Mouse (Mus musculus) right cerebral cortex, postnatal 36 days (tissue): ENCODE results near the gene Mettl7b.

Source experiments
- DNase-seq, 2 experiments: peaks; one replicate each; pipeline ENCODE4 v3.0.0; 2022; ENCODE audit warnings: low spot score in 2 of 2, mixed read lengths in 1 of 2

Mettl7b gene

DNA sequence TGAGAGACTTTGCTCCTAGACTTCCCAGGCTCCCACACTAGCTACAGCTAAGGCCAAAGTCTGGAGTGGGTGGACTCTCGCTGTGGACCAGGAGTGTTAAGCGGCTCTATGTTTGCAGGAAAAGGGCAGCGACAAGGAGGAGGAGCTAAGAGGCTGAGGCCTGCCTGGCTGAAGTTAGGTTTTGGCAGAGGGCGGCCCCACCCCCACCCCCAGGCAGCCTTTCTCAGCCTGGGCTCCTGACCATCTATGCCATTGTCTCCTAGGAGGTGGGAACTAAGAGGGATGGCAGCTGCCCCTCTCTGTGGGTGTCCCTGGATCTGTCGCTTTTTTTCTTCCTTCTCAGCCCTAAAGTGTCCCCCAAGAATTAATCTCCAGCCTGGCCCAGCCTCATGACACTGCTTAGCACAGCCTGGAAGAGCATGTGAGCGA is 41.6 kb downstream of the Mettl7b start:
- DNase-seq, result no peak

DNA sequence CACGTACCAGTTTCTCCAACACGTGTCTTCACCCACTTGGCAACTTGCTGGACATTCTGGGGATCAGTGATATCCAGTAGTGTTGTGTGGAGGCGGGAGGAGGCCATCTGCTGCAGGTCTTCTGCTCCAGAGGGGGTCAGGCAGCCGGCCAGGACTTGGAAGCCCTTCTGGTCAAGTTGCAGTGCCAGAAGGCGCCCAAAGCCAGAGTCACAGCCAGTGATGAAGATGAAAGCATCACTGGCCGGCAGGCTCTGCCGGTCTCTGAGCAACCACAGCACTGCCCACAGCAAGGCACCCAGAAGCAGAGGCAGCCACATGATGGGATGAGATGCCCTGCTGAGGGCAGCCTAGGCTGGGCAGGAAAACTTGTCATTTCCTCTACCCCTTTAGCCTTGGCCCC is 42.5 kb downstream of the Mettl7b start:
- DNase-seq, result no peak

DNA sequence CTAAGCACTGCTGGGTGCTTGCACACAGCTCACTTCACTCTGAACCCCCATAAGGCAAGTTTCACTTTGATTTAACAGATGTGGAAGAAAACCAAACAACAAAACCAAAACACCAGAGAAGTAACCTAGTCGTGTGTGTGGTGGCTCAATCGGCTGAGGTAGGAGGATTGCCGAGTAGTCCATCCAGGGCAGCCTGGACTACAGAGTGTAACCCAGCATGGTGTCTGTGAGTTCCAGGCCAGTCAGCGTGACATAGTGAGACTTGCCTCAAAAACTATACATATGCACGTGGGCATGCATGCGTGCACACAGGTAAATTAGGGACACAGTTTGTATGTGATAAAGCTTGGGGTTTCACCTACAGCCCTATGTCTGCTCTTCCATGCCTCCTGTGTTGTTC is 43.4 kb downstream of the Mettl7b start:
- DNase-seq, result no peak

DNA sequence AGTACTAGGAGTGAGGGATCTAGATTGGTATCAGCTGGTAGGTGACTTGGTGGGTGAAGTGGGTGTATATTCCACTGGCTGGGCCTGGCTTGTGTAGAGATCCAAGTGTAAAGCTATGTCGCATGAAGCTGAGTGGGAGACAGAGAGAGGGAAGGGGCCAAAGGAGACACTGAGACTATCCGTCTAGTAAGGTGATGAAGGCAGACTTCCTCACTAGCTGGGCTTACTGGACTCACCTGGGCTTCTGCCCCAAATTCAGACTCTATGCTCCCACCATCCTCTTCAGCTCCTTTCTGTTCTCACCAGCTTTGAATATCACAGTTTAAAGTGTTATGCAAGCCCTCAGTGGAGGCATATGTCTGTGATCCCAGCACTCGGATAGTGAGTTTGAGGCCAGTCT is 44.1 kb downstream of the Mettl7b start:
- no peak for DNase-seq

DNA sequence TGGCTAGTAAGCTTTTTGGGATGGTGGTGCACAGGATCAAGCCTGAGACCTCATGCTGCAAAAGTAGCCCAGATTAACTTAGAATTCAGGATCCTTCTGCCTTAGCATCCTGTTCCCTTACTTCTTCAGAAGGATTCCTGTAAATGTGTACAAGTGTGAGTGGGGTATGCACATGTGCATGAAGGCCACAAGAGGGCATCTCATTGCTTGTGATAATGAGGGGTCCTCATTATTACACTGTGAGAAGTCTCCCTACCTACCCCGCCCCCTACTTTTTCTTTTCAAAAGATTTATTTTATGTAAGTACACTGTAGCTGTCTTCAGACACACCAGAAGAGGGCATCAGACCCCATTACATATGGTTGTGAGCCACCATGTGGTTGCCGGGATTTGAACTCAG is 45.2 kb downstream of the Mettl7b start:
- DNase-seq, result no peak

DNA sequence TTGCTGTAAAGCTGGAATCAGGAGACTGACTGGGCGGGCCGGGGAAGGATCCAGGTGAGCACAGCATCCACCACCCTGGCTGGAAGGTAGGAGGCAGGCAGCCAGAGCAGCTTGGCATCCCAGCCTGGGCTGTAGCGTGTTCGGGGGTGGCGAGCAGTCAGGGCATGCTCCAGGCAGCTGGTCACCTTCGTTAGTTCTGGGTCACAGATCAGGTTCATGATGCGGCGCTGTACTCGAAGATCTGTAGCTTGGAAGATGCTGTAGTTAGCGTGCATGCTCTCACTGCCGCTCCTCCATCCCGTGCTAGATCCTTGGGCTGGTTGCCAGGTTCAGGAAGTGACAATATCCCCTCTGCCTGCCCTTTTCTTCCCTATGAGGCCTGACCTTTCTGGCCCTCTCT is 47.1 kb downstream of the Mettl7b start:
- DNase-seq, result no peak

DNA sequence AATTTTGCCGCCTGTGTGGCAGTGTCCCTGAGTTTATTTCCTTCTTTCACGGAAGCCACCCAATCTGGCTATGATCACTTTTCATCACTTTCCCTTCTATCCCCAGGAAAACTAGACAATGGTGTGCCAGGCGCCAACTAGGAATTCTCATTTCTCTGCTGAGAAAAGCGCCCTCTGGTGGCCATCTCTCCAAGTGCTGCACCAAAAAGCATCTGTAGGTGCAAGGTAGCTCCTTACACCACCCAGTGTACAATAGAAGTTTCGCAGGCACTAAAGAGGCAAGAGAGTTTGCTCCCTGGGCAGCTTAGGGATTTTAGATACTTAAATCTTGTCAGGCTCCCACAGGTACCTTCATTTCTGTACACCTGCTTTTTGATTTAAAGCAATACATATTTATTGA is 47.6 kb downstream of the Mettl7b start:
- peak; percentile 79 to 82 for DNase-seq

DNA sequence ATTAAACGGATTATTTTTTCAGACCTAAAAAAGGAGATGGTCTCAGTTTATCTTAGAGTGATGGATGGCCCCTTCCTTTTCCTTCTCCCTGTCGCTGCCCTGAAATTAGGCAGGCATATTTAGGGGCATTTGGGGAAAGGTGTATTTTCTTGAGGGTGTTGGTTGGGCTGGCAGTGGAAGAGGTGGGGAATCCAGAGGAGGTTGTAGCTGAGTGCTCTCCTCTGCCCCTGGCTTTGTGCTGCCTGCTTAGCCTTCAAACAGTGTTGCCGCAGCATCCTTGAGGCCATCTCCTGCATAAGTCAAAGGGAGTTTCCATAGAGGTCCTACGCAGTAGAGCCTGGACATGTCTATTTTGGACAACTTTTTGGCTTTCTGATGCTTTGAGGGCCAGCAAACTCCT is 48.0 kb downstream of the Mettl7b start:
- no peak for DNase-seq

DNA sequence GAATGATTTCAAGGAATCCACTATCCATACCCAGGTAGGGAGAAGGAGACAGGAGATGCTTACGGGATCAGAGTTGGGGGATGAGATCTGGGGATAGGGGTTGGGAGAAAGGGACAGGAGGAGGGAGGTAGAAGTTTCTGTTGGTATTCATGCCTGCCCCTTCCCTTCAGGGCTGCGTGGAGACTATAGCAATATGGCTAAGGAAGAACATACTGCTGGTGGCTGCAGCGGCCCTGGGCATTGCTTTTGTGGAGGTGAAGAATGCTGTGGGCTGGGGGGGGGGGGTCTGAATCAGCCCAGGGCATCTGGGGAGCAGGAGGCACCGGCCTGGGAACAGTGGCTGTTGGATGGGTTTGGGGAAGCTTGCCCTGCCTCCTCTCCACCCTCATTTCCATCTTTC is 48.5 kb downstream of the Mettl7b start:
- no peak for DNase-seq

DNA sequence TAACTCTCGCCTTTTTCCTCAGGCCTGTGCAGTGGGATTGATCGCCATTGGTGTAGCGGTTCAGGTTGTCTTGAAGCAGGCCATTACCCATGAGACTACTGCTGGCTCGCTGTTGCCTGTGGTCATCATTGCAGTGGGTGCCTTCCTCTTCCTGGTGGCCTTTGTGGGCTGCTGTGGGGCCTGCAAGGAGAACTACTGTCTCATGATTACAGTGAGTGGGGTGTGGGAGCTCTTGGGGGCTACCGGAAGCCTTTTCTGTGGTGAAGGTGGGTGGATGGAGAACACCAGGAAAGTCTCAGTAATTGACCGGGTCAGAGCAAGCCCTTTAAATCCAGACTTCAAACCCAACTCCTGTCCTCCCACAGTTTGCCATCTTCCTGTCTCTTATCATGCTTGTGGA is 49.4 kb downstream of the Mettl7b start:
- DNase-seq, result no peak

DNA sequence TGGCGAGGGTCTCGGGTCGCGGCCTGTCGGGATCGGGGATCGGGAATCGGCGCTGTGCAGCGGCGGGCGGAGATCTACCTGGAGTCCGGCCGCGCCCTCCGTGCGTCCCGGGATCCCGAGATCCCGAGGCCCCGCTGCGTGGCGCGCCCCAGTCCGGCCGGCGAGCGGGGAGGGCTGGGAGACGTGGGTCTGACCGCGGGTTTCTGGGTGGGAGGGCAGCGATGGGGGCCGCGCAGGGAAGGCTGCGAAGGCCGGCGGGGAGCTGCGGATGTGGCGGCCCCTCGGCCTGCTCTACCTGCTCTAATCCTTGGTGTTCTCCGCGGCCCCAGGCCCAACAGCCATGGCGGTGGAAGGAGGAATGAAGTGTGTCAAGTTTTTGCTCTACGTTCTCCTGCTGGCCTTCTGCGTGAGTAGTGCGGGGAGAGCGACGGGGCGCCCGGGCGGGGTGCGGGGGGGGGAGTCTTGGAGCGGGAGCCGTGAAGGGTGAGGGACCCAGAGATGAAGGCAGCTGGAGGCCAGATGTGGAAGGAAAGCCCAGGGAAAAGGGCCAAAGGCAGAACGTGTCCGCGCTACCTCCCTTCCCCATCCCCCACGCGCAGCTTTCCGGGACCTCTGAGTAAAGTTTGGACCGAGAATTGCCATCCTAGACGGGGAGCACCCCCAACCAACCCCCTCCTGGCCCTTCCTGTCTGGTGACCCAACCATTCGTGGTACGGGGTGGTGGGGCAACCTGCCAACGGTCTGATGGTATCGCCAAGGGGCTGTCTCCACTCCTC is 50.5 kb downstream of the Mettl7b start:
- no peak for DNase-seq

DNA sequence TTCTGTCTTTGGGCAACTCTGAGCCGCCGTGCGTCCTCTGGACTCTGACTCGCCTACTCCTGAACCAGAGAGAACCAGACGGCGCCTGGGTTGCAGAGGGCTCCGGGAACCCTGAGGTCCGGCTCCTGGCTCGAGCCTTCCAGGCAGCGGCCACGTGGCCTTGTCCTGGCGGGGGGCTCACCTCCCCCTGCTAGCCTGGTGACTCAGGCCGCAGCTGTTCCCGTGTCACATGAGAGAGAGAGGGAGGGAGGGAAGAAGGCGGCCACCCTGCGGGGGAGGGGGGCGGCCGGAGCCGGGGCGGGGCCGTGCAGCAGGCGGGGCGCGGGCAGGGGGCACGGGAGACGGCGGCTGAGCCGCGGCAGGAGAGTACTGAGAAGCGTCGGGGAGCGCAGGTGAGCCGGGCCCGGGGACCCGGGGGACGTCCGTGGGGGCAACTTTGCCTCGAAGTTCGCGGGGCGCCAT is 51.2 kb downstream of the Mettl7b start:
- peak; percentile 58 to 64 for DNase-seq

DNA sequence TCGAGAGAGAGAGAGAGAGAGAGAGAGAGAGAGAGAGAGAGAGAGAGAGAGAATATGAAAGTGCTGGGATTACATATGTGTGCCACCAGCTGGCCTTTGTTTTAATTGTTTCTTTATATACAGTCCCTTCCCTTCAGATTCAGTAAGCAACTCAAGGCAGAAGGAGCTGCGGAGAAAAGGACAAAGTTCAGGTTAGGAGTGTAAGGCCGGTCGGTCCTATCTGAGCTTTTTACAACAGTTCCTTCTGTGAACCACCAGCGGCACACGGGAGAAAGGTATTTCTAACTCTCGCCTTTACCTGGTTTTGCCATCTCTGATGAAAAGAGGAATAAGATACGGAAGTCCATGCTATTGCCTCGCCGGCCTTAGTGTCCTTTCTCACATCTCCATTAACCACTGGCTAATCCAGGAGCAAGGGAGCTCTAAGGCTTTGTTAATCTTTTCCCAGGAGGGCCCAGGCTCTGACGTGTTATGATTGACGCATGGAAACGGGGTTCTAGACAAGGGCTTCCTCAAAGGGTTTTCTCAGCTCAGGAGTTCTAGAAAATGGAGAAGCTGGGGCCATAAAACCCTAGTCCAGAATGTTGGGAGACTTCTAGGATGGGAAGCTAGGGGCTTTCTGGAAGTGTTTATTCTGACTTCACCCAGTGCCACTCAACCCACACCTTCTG is 51.9 kb downstream of the Mettl7b start:
- DNase-seq, result no peak
